Mouse (Mus musculus): ENCODE measurements around the gene Yipf2. TPM values are rescaled to one million over a fixed set of nuclear protein-coding genes. Genes with fewer than 3 reads are reported as not detected.
A peak's percentile ranks its signal among the peaks of the same experiment; 100 is the strongest.

Yipf2 gene
- total and polyA plus RNA-seq, 2 experiments from 2014 or later = 17.0 to 21.7 TPM

DNA sequence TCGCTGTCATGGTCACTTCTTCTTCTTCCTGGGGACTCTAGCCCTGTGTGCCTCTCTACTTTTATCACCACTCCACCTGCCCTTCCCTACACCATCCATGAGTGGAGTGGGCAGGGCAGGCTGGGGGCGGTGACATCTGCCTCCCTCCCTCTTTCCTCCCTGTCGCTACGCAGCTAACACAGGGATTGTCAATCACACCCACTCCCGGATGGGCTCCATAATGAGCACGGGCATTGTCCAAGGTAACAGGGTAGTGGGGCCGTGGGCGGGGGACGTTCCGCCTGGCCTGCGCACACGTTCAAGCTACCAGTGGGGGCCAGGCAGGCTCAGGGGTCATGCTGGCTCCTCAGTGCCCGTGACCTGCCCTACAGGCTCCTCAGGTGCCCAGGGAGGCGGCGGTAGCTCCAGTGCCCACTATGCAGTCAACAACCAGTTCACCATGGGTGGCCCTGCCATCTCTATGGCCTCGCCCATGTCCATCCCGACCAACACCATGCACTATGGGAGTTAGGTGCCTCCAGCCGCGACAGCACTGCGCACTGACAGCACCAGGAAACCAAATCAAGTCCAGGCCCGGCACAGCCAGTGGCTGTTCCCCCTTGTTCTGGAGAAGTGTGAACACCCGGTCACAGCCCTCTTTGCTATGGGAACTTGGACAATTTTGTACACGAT lies 4.8 kb downstream of the Yipf2 start:
- TF ChIP-seq CTCF (IDR thresholded peaks at IDR 0.05) = no peak
- 88% methylated on average over 23 of the region's 23 CpGs for WGBS
- Histone ChIP-seq H3K36me3 (ENCODE audit: insufficient read depth, low read length) (peaks cover 59% of the 10 kb centered on the region), H3K4me1 (ENCODE audit: insufficient read depth, low read length) (peaks cover 4% of the 10 kb centered on the region), H3K9ac (replicated peaks; ENCODE audit: low read length, poor library complexity, severe bottlenecking) (no peak overlapping the region), H3K4me2 (ENCODE audit: low read depth, low read length, poor library complexity, severe bottlenecking) (no peak overlapping the region), H3K9me3 (ENCODE audit: low read length) (no peaks in the 10 kb centered on the region), H3K27me3 (ENCODE audit: insufficient read depth, low read length) (no peaks in the 10 kb centered on the region), H3K4me3 (ENCODE audit: low read depth, low read length) (no peak overlapping the region), H3K27ac (ENCODE audit: low read depth, low read length) (no peak overlapping the region)
- DNase-seq (ENCODE audit: low spot score) = no peak
- no peak for ATAC-seq (ENCODE audit: low FRiP score)

DNA sequence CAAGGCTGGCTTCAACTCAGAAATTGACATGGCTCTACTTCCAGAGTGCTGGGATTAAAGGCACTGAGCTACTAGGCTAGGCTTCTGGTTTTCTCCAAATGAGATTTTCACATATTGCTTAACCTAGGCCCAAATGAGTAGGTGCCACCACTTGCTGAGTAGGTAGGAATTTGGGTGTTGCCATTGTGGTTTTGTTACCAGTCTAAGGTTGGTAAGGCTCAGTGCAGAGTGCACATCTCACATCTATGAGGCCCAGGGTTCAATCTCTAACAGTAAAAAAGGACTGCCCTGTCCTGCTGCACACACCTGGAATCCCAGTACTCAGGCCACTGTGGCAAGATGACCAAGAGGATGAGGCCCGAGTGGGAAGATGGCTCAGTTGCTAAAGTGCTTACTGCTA lies 7.2 kb downstream of the Yipf2 start:
- WGBS = 97% methylated on average over 1 of the region's 1 CpGs
- no peak for ATAC-seq (ENCODE audit: low FRiP score)

GRCm38 (mm10) chr9:21578226-21578625 lies 14.4 kb downstream of the Yipf2 start:
- Histone ChIP-seq H3K4me2 (ENCODE audit: low read depth, low read length, poor library complexity, severe bottlenecking) (no peak overlapping the region), H3K9me3 (ENCODE audit: low read length) (no peaks in the 10 kb centered on the region), H3K27me3 (ENCODE audit: insufficient read depth, low read length) (no peaks in the 10 kb centered on the region), H3K4me1 (ENCODE audit: insufficient read depth, low read length) (no peaks in the 10 kb centered on the region), H3K36me3 (ENCODE audit: insufficient read depth, low read length) (peaks cover 75% of the 10 kb centered on the region), H3K4me3 (ENCODE audit: low read depth, low read length) (no peak overlapping the region), H3K27ac (ENCODE audit: low read depth, low read length) (no peak overlapping the region), H3K9ac (replicated peaks; ENCODE audit: low read length, poor library complexity, severe bottlenecking) (no peak overlapping the region)
- 49% methylated on average over 3 of the region's 3 CpGs for WGBS
- TF ChIP-seq CTCF (IDR thresholded peaks at IDR 0.05) = no peak
- ATAC-seq (ENCODE audit: low FRiP score) (no peak), DNase-seq (ENCODE audit: low spot score) (peak; percentile 53)

More for the DNA sequence above, 7.2 kb downstream of the Yipf2 start:
- H3K27me3 ChIP-seq (ENCODE audit: insufficient read depth, low read length) = no peaks in the 10 kb centered on the region
- no peak overlapping the region for H3K4me2 ChIP-seq (ENCODE audit: low read depth, low read length, poor library complexity, severe bottlenecking)
- no peak overlapping the region for H3K27ac ChIP-seq (ENCODE audit: low read depth, low read length)
- H3K4me3 ChIP-seq (ENCODE audit: low read depth, low read length) = no peak overlapping the region
- no peaks in the 10 kb centered on the region for H3K4me1 ChIP-seq (ENCODE audit: insufficient read depth, low read length)
- no peak for DNase-seq (ENCODE audit: low spot score)
- peaks cover 78% of the 10 kb centered on the region for H3K36me3 ChIP-seq (ENCODE audit: insufficient read depth, low read length)
- no peaks in the 10 kb centered on the region for H3K9me3 ChIP-seq (ENCODE audit: low read length)
- no peak overlapping the region for H3K9ac ChIP-seq (replicated peaks; ENCODE audit: low read length, poor library complexity, severe bottlenecking)
- no peak for TF ChIP-seq CTCF (IDR thresholded peaks at IDR 0.05)

- ATAC-seq (ENCODE audit: low FRiP score) (no peak), DNase-seq (ENCODE audit: low spot score) (peak; percentile 64)
- Histone ChIP-seq H3K36me3 (ENCODE audit: insufficient read depth, low read length) (peaks cover 74% of the 10 kb centered on the region), H3K27ac (ENCODE audit: low read depth, low read length) (no peak overlapping the region), H3K4me3 (ENCODE audit: low read depth, low read length) (no peak overlapping the region), H3K4me2 (ENCODE audit: low read depth, low read length, poor library complexity, severe bottlenecking) (no peak overlapping the region), H3K4me1 (ENCODE audit: insufficient read depth, low read length) (no peaks in the 10 kb centered on the region), H3K27me3 (ENCODE audit: insufficient read depth, low read length) (no peaks in the 10 kb centered on the region), H3K9ac (replicated peaks; ENCODE audit: low read length, poor library complexity, severe bottlenecking) (no peak overlapping the region), H3K9me3 (ENCODE audit: low read length) (no peaks in the 10 kb centered on the region)
- WGBS = 65% methylated on average over 1 of the region's 1 CpGs
- no peak for TF ChIP-seq CTCF (IDR thresholded peaks at IDR 0.05)
Observed at GRCm38 (mm10) chr9:21576286-21576685, 16.3 kb downstream of the Yipf2 start.

DNA sequence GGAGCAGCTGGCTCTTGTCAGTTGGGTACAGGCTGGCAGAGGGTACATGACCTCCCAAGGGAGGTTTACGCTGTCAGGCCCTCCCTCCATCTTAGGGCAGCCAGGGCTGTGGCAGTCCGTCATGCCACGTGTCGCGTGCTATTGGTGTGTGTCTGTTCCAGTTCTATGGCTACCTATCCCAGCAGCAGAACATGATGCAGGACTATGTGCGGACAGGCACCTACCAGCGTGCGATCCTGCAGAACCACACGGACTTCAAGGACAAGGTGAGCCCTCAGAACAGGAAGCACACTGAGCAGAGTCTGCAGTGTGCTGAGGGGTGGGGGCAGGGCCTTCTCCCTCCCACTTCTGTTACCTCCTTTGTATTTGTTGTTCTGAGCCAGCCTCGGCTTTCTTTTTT lies 17.4 kb downstream of the Yipf2 start:
- TF ChIP-seq CTCF (IDR thresholded peaks at IDR 0.05) = no peak
- DNase-seq (ENCODE audit: low spot score) = no peak
- Histone ChIP-seq H3K4me3 (ENCODE audit: low read depth, low read length) (no peak overlapping the region), H3K36me3 (ENCODE audit: insufficient read depth, low read length) (peaks cover 75% of the 10 kb centered on the region), H3K4me1 (ENCODE audit: insufficient read depth, low read length) (no peaks in the 10 kb centered on the region), H3K27ac (ENCODE audit: low read depth, low read length) (no peak overlapping the region), H3K4me2 (ENCODE audit: low read depth, low read length, poor library complexity, severe bottlenecking) (no peak overlapping the region), H3K27me3 (ENCODE audit: insufficient read depth, low read length) (no peaks in the 10 kb centered on the region), H3K9ac (replicated peaks; ENCODE audit: low read length, poor library complexity, severe bottlenecking) (no peak overlapping the region), H3K9me3 (ENCODE audit: low read length) (no peaks in the 10 kb centered on the region)
- no peak for ATAC-seq (ENCODE audit: low FRiP score)
- WGBS = 97% methylated on average over 10 of the region's 10 CpGs

GRCm38 (mm10) chr9:21574012-21574801 lies 18.4 kb downstream of the Yipf2 start:
- H3K4me3 ChIP-seq (ENCODE audit: low read depth, low read length) = no peak overlapping the region
- WGBS = 96% methylated on average over 8 of the region's 8 CpGs
- TF ChIP-seq CTCF (IDR thresholded peaks at IDR 0.05) = no peak
- H3K4me2 ChIP-seq (ENCODE audit: low read depth, low read length, poor library complexity, severe bottlenecking) = no peak overlapping the region
- no peak for DNase-seq (ENCODE audit: low spot score)
- H3K36me3 ChIP-seq (ENCODE audit: insufficient read depth, low read length) = peaks cover 74% of the 10 kb centered on the region
- no peak; the same call in 1 of the 2 replicates for ATAC-seq (ENCODE audit: low FRiP score)
- H3K9ac ChIP-seq (replicated peaks; ENCODE audit: low read length, poor library complexity, severe bottlenecking) = no peak overlapping the region
- H3K27ac ChIP-seq (ENCODE audit: low read depth, low read length) = no peak overlapping the region
- H3K27me3 ChIP-seq (ENCODE audit: insufficient read depth, low read length) = no peaks in the 10 kb centered on the region
- H3K4me1 ChIP-seq (ENCODE audit: insufficient read depth, low read length) = no peaks in the 10 kb centered on the region
- H3K9me3 ChIP-seq (ENCODE audit: low read length) = no peaks in the 10 kb centered on the region

Data from midbrain, postnatal 0 days (tissue).